ENCODE assay signal across 8 mouse cellular contexts in genomic region chr9:111118891-111119441, GRCm38 (mm10). TPM values are rescaled to one million over a fixed set of nuclear protein-coding genes. Genes with fewer than 3 reads are reported as not detected.
DNase-seq lines count a peak whose midpoint lies in the region; ATAC-seq and TF ChIP-seq lines count a peak whose summit lies in the region.

No protein-coding gene starts in this region.

- H3K9me3 ChIP-seq in E14TG2a.4 (ENCODE audit: low read length): no peaks in the 10 kb centered on the region
- no peaks in the 10 kb centered on the region for H3K9me3 ChIP-seq in forebrain, embryonic 14.5 days (replicated peaks; ENCODE audit: control insufficient read depth, low read length)
- H3K9me3 ChIP-seq in stomach, embryonic 14.5 days (ENCODE audit: control insufficient read depth, low read depth, low read length): no peaks in the 10 kb centered on the region

- TF ChIP-seq POLR2A in lung, adult 2 months (IDR thresholded peaks at IDR 0.05; ENCODE audit: borderline replicate concordance, extremely low read depth, low read depth, low read length): no peak

- no peaks in the 10 kb centered on the region for H3K27me3 ChIP-seq in E14TG2a.4 (ENCODE audit: insufficient read depth, low read length)
- H3K27me3 ChIP-seq in forebrain, embryonic 14.5 days (replicated peaks; ENCODE audit: control insufficient read depth, insufficient read depth, low read length): no peaks in the 10 kb centered on the region
- H3K27me3 ChIP-seq in stomach, embryonic 14.5 days (ENCODE audit: control insufficient read depth, insufficient read depth, low read length): no peaks in the 10 kb centered on the region

- peaks cover 14% of the 10 kb centered on the region for H3K36me3 ChIP-seq in E14TG2a.4 (ENCODE audit: insufficient read depth, low read length)
- H3K36me3 ChIP-seq in forebrain, embryonic 14.5 days (ENCODE audit: control insufficient read depth, insufficient read depth, low read length): no peaks in the 10 kb centered on the region
- no peaks in the 10 kb centered on the region; the same call in 1 of the 2 replicates for H3K36me3 ChIP-seq in stomach, embryonic 14.5 days (ENCODE audit: control insufficient read depth, insufficient read depth, low read length)

- H3K4me2 ChIP-seq in forebrain, embryonic 14.5 days (ENCODE audit: low read length): peak overlapping the region; percentile 76
- H3K4me2 ChIP-seq in stomach, embryonic 14.5 days (replicated peaks; ENCODE audit: low read depth, low read length): peak overlapping the region; percentile 78

- H3K4me1 ChIP-seq in E14TG2a.4 (replicated peaks; ENCODE audit: low read depth, low read length): peaks cover 19% of the 10 kb centered on the region
- peaks cover 13% of the 10 kb centered on the region; the same call in 1 of the 2 replicates for H3K4me1 ChIP-seq in forebrain, embryonic 14.5 days (ENCODE audit: control insufficient read depth, insufficient read depth, low read length)
- H3K4me1 ChIP-seq in lung, adult 2 months (ENCODE audit: control insufficient read depth, insufficient read depth, low read length): peaks cover 10% of the 10 kb centered on the region
- H3K4me1 ChIP-seq in stomach, embryonic 14.5 days (ENCODE audit: control insufficient read depth, insufficient read depth, low read length): no peaks in the 10 kb centered on the region

- no peak overlapping the region for H3K27ac ChIP-seq in forebrain, embryonic 14.5 days (ENCODE audit: low read depth, low read length)
- no peak overlapping the region for H3K27ac ChIP-seq in stomach, embryonic 14.5 days (ENCODE audit: low read length)

- WGBS in forebrain, embryonic 14.5 days: 12% methylated on average over 17 of the region's 17 CpGs
- WGBS in lung, adult 2 months: 1% methylated on average over 17 of the region's 17 CpGs
- WGBS in stomach, embryonic 14.5 days: 6% methylated on average over 17 of the region's 17 CpGs

- no peak for TF ChIP-seq CTCF in E14TG2a.4 (conservative IDR thresholded peaks at IDR 0.05; ENCODE audit: low read length)
- no peak for TF ChIP-seq CTCF in lung, adult 2 months (IDR thresholded peaks at IDR 0.05; ENCODE audit: insufficient read depth, low read length)

- peak overlapping the region; percentile 95 for H3K4me3 ChIP-seq in E14TG2a.4 (replicated peaks; ENCODE audit: low read length)
- H3K4me3 ChIP-seq in forebrain, embryonic 14.5 days (ENCODE audit: low read depth, low read length): peak overlapping the region; percentile 93
- peak overlapping the region; percentile 80 for H3K4me3 ChIP-seq in lung, adult 2 months (replicated peaks; ENCODE audit: extremely low read depth, low read depth, low read length)
- H3K4me3 ChIP-seq in stomach, embryonic 14.5 days (ENCODE audit: low read depth, low read length): peak overlapping the region; percentile 99

- peak; percentile 79 for DNase-seq in adrenal gland, postnatal 10 days
- peak; percentile 49 for DNase-seq in forebrain, embryonic 14.5 days (ENCODE audit: low spot score)
- peak; percentile 70 for DNase-seq in induced T-regulatory cell, adult 2 months (ENCODE audit: low read depth)
- DNase-seq in lung, adult 2 months: no peak
- DNase-seq in cerebellum, adult 18-20 months: no peak
- no peak for DNase-seq in ovary, adult 18-20 months (ENCODE audit: low spot score)

- no peak for ATAC-seq in forebrain, embryonic 14.5 days
- ATAC-seq in stomach, embryonic 14.5 days (ENCODE audit: insufficient number of reproducible peaks, insufficient read depth, low FRiP score, low read depth): no peak

- peak overlapping the region; percentile 89 for H3K9ac ChIP-seq in forebrain, embryonic 14.5 days (ENCODE audit: low read length)
- H3K9ac ChIP-seq in stomach, embryonic 14.5 days (replicated peaks; ENCODE audit: low read depth, low read length): peak overlapping the region; percentile 74

RNA-seq across cellular contexts. Expression of gene Lrrfip2, which starts 1.6 kb away (rescaled TPM):
- 10 to 100 TPM; 41.7 to 50.1 TPM for total RNA-seq in adrenal gland, postnatal 10 days (2021)
- polyA plus RNA-seq in forebrain, embryonic 14.5 days (2014; fragmentation: Nextera tagmentation; extraction: Ambion mirVana): 41.9 and 45.2 TPM in 2 replicates
- 19.8 and 22.3 TPM in 2 replicates for polyA plus RNA-seq in lung, adult 2 months (2012; rRNA removed)
- 34.5 and 35.0 TPM in 2 replicates for polyA plus RNA-seq in stomach, embryonic 14.5 days (2014; fragmentation: Nextera tagmentation; extraction: Ambion mirVana)

Comparison
In these comparisons a context has a peak if more than half of its experiments do, and no peak if none do; other contexts are left out.
1. DNase-seq: peak in adrenal gland, postnatal 10 days (single experiment), forebrain, embryonic 14.5 days (single experiment) and induced T-regulatory cell, adult 2 months (single experiment); none in lung, adult 2 months (single experiment), cerebellum, adult 18-20 months (0 of 2) and ovary, adult 18-20 months (single experiment).
2. Peak in every context shown above with its lines, with median percentiles within 50 percentile points of each other: H3K4me3 ChIP-seq.